Mouse (Mus musculus): Measurements from ENCODE around the gene Elavl2.

The Elavl2 gene

DNA sequence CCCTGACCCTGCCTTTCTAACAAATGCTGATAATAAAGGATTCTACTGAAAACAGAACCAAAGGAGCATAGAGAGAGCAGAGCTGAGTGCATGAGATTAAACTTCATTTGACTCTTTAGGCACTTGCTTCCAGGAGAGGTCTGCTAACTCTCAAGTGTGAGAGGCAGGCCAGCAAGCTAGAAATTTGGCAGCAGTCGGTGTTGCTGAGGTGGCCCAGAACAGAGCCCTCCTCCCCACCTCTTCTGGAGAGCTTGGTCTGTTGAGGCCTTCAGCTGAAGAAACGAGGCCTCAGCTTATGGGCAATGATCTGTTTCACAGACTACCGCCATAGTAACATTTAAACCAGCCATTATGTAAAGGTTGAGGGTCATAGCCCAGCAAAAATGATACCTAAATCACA lies 186.7 kb downstream of the Elavl2 start:
- DNase-seq (ENCODE audit: low read depth, low spot score), result no peak

DNA sequence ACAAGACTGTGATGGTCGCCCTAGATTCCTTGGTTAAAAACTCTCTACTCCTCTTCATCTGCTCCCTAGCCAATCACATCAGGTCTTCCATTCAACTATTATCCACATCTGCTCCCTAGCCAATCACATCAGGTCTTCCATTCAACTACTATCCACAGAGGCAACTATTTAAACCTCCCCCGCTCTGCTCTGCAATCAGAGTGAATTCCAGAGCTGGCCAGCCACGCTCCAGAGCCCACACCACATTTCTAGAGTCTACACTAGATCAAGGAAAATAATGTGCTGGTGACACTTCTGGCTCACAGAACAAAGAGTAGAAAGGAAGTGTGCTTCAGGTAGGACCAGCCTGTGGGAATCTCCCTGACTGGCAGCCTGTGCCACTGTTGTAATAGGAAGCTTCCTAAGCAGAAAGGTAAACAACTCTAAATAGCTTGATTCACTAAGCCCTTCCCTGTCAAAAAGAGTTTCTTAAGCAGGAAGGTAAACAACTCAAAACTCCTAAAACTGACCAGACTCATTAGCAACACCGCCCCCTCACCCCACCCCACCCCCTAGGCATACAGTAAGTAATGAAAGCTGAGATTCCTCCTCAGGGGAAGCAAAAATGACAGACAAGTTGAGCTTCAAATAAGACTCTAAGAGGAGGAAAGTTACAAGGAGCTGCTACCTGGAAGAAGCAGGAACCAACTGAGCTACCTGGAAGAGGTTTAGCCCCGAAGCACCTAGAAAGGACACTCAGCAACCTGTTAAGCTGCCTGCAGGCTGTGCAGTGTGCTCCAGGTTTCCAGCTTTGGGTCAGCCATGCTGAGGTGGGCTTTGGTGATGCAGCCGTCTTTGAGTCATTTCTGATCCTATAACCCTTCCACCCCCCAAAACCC lies 191.9 kb downstream of the Elavl2 start:
- no peak for DNase-seq (ENCODE audit: low read depth, low spot score)
